Mouse (Mus musculus): ENCODE results near the gene Hbs1l.
A peak's percentile ranks its signal among the peaks of the same experiment; 100 is the strongest.

The Hbs1l gene

DNA sequence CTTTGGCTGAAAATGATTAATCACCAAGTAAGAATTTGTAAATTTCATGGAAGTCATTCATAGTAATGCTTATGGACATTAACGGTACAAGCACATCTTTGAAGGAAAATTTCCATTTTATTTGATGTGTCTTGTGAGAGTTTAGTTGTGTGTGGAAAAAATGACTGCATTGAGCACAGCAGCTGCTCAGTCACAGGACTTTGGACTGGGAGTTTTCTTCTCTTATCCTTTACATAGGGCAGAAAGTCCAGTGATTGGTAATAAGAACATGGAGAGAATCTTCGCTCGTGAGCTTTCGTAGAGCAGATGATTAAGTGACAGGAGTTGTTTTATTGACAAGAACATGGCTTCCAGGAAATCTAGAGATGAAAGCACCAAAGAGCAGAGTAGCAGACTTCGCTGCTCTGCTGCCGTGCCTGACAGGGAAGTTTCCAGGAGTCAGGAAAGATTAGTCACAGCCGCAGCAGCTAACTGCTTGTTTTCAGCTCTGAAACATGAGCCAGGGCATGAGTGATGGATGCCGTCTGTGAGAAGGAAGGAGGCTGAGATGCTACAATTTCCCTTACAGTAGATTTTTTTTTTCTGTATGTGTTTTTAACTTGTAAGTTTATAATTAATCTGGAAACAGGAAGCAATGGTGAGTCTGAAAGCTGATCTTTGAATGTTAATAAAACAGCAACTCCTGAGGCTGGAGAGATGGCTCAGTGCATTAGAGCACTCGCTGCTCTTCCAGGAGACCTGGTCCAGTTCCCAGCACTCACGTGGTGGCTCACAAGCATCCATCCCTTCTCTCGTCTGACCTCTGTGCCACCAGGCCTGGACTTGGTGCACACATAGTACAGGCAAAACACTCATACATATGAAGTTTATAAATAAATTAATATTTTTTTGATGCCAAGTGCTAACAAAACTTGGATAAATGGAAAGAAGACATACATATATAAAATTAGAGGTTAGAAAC, 9.2 kb downstream of the Hbs1l start:
- peak; percentile 8 for DNase-seq

DNA sequence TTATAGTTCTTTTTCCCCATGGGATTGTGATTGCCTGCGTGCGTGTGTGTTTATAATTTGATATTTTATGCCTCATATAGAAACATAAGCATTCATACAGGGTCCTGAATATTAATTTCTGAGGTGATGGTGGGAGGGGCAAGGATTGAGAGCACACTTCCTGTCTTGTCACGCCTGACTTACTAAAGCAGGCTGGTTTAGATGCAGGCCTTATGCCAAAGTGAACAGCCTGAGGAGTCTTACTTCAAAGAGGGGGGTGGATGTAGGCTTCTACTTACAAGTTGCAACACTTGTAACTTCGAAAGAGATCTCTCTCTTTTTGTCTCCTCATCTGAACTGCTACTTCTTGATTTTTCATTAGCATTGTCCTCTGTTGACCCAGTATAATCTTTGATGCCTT, 18.0 kb downstream of the Hbs1l start:
- DNase-seq, result no peak

DNA sequence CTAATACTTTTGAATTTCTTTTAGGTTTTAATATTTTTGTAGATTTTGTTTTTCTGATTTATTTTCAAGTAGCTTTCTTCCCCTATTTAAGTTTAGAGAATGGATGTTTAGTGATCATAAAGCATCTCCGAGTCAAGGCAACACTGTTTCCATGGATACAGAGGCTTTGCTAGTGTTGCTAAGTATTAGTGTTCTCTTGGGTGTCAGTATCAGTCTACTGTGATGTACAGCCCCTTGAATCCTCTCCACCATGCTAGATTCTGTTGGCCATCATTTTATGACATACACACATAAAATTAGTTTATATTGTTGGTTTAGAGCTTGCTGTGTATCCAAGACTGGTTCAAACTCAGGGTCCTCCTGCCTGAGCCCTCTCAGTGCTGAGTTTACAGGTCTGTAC, 20.3 kb downstream of the Hbs1l start:
- no peak for DNase-seq

DNA sequence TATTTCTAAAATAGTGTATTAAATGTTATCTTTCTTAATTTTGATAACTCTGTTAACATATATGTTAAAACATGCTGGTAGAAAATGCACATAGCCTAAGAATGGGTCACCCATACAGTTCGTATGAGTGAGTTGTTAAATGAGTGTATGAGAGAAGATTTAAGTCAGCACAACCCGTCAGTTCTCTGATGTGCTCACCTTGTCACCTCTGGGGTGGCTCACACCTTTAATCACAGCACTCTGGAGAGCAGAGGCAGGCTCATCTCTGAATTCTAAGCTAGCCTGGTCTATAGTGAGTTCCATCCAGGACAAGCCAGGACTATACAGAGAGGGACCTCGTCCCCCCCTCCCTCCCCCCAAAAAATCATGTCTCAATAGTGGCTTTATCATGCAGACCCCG, 22.5 kb downstream of the Hbs1l start:
- no peak for DNase-seq

DNA sequence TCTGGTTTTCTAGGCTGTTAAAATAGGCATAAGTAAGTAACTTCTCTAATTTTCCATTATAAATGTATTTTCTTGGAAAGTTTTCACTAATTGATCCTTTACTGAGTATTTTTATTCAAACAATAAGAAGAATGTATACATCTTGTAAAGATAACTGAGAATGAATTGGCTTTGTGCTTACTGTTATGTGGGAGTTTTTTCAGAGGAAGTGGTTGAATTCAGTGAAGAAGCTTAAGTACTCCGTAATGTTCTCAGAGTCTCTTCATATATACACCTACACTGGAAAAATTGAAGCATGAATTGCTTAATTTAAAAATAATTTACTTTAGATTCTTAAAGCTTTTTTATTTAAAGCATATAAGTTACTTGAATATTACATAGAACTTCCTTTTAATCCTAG, 23.2 kb downstream of the Hbs1l start:
- DNase-seq, result no peak

DNA sequence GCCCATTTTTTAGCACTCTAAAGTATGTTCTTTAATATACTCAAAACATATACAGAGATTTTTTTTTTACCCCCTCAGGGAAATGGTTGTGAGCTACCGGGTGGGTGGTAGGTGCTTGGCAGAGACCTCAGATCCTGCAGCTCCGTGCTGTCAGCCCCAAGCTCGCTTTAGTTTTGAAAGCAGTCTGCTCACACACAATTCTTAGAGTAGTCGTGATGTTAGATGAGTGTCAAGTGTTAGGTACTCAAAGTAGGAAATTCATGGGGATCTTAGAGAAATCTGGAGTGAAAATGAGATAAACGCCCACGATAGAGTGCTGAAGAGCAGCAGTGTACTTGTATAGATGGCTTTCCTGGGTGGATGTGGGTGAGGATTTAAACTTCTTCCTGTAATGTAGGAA, 24.8 kb downstream of the Hbs1l start:
- DNase-seq, result no peak

DNA sequence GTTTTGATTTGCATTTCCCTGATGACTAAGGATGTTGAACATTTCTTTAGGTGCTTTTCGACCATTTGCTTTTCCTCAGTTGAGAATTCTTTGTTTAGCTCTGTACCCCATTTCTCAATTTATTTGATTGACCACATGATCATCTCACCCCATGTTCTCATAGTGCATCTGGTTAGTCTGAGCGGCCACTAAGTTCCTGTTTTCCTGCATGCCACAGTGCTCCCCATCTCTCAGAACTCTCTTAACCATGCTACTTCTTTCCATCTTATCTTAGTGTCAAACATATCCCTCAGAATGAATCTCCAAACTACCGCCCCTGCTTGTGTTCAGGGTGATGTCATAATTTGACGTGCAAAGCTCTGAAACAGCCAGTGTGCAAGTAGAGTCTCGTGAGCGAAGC, 30.6 kb downstream of the Hbs1l start:
- DNase-seq, result no peak

DNA sequence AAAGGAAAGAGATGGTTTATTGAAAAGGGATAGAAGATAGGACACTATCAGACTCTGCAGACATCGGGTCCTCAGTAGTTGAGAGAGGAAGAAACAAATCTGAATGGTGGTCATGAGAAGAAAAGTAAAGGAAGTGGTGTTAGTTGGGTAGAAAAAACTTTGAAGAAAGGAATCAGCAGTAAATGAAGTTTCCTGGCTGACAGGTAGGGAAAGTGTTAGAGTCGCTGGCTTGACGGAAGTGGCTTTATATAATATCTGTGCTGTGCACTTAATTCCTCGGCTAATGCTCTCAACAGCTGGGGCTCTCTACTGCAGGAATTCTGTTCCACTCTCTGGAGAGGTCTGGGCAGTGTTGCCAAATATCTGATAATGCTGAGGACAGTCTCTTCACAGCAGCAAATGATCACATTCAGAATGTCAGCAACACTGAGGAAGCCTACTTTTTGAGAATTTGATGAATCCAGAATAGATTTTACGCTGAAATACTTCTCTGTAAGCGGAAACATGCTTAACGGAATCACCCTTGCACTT, 31.9 kb downstream of the Hbs1l start:
- DNase-seq, result no peak

DNA sequence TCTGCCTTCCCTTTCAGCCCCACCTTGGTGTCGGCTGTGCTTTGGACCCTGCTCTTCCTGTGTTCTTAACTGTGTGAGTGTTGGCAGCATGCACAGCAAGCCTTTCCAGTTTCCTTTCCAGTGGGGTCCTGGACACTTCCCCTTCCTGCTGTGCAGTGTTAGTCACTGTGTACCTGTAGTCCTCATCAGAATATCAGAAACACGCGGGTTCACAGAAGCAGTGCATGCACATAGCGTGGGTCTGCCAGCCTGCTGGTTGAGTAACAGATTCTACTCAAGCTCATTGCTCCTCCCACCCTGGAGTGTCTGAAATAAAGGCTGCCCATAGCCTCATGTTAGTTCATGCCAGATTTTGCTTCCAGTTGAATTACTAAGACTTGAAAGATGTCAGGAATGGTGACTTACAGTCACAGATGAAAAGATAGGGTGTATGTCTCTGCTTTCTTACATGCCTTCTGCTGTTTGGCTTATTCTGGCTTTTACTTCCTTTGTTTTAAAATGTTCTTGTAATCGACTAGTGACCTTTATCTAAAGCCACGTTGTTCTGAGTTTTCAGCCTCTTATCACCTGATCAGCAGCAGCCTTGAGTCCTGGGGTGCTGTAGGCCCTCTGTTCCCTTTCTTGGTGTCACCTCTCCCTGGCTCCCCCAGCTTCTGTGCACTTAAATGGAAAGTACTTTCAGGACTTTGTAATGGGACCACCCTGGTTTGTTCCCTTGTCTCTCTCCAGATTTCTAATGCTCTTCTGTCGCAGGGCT, 38.7 kb downstream of the Hbs1l start:
- no peak for DNase-seq

DNA sequence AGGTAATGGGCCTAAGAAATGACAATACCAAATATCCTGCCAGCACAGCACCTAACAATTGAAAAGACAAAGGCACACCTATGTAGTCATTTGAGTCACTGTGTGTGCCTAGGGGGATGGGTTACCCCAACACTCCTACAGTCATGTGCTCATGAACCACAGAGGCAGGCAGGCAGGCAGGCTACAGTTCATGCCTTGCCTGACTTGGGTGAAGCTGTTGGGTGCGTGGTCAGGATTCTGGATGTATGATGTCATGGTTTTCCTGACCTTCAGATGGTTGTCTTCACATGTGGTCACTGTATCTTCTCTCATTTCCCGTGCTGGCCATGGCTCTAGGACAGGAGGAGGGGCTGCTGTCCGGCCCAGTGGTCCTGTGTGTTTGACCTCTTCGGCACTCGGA, 39.8 kb downstream of the Hbs1l start:
- no peak for DNase-seq

DNA sequence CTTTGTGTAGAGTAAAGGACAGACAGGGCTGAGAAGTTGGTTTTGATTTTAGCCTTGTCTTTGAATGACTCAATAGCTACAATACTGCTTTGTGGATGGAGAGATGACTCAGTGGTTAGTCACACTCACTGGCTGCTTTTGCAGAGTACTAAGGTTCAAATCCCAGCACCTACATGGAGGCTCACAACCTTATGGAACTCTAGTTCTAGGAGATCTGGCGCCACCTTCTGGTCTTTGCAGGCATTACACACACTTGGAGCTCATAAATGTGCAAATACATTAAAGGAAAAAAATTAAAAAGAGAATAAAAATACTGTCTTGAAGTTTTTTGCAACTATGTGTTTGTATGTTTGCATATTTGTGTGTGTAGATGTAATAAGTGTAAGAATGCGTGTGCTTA, 41.4 kb downstream of the Hbs1l start:
- peak; percentile 24 for DNase-seq

DNA sequence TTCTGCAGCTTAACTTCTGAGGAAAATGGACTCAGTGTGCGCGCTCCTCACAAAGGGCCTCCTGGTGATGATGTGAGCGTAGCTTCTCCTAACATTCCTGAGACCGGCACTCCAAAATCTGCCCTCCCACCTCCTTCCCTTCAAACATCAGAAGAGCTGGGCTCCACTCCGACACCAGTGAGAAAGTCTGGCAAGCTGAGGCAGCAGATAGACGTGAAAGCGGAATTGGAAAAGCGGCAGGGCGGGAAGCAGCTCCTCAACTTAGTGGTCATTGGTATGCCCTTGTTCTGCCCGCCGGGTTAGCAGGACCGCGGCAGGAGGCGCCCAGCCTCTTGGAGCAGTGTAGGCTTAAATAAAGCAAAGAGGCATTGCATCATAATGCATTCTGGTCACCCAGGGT, 45.9 kb downstream of the Hbs1l start:
- no peak for DNase-seq

DNA sequence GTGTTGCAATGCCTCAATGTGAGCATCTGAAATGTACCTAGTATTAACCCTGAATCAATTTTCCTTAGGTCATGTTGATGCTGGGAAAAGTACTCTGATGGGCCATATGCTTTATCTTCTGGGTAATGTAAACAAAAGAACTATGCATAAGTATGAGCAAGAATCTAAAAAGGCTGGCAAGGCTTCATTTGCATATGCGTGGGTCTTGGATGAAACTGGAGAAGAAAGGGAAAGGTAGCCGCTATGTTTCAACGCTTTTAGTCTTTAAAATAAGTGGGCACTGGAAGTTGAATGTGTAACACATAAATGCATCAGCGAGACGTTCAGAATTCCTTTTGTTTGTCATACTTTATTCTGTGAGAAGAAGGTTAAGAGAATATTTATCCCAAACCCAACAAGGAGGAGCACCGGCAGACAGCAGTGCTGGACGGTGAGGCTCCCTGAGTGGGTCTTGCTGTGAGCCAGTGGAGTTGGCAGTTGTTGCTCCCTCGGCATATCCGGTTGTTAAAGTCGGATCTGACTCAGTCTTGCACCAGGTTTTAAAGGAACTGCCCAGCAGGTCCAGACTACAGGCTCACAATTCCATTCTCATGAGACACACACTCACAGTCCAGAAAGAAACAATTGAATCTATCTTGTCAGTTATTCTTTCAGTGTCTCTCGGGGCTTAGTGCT, 46.7 kb downstream of the Hbs1l start:
- no peak for DNase-seq

DNA sequence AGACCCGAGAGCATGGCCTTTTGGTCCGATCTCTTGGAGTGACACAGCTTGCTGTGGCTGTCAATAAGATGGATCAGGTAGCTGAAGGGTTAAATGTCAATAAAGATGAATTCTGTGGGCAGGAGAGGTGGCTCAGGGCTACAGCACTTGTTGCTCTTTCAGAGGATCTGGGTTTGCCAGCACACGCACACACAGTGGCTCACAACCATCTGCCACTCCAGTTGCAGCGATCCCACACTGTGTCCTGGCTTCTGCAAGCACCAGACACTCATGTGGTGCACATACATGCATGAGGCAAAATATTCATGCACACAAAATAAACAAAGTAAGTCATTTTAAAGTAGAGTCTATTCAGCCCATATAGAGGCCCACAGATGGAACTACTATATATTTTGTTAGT, 51.6 kb downstream of the Hbs1l start:
- no peak for DNase-seq

DNA sequence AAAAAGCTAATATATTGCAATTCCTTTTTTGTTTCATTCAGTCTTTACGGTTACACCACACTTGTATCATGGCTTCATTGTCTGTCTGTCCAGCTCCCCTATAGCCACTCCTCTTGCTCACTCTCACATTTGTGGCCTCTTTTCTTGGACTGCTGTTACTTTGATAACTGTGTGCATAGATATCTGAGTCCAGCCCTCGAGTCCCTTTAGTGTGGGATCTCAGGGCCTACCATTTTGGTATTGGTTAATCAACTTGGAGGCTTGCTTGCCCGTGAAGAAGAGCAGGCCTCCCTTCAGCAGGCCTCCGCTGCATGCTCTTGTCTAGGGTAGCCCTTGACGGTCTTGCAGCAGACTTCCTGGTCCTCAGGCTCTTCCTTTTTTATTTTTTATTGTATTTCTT, 53.7 kb downstream of the Hbs1l start:
- no peak for DNase-seq

DNA sequence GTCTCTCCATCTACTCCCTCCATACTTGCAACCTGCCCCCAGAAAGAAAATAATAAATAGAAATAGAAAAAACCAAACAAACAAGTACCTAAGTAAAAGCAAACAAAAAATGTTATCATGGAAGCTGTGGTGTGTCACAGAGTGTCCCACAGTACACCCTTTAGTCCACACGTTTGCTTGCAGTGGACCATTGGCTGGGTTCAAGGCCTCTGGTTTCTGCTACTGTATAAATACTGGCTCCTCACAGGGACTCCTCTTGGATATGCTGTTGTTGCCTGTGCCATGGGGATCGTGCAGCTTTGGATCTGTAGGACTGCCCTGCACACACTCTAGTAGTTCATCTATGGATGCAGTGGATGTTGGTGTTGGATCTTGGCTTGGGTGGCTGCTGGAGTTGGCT, 54.2 kb downstream of the Hbs1l start:
- no peak for DNase-seq

DNA sequence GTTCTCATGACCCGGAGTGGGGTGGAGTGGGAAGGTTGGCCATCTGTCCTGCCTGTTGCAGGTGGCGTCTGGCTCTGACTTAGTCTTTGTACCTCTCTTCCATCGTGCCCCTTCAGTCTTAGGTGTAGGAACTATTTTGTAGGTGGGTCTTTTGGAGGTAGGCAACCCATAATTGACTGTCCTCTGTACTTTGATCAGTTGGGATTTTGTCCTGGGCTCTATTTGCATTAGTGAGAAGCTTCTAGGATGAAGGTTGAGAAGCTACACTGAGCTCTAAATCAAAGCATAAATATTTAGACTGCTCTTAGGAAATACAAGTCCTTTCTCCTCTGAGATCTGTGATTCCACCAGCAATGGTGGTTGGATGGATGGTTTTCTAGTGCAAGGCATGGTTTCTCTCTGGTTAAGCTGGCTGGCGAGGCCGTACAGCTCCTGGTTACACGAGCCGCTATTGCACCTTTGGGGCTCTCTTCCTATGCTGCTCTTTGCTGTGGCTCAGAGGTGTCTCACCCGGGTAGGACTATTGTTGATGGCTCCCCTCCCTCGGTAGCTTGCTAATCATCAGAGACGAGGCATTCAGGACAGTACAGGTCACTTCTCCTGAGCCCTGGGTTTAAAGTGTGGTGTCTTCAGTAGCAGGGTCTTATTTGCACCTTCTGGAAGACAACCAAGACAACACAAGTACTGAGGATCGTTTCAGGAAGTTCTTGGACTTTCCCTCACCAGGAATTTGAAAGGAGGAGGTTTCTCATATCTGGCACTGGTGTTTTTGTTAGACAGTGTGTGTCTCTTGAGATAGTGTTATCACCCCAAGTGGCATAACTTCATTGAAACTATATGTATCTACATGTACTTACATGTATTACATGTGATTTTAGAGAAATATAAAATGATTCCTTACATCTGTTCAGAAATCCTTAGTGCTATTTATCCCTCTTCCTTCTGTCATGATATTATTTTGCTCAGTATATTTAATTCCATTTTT, 55.0 kb downstream of the Hbs1l start:
- no peak for DNase-seq

DNA sequence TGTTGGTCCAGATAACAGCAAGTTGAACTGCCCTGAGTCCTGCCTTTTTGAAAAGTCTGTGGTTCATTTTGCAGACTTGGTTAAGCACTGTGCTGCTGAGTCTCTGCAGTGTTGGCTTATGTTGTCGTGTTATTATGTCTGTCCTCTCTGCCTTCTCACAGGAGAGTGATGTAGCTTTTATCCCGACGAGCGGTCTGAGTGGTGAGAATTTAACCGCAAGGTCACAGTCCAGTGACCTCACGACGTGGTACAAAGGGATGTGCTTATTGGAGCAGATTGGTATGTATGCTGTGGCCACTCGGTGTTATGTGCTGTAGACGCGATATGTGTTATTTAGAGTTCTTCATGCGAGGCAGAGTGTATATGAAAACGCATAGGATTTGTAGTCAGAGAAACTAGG, 56.0 kb downstream of the Hbs1l start:
- DNase-seq, result no peak

DNA sequence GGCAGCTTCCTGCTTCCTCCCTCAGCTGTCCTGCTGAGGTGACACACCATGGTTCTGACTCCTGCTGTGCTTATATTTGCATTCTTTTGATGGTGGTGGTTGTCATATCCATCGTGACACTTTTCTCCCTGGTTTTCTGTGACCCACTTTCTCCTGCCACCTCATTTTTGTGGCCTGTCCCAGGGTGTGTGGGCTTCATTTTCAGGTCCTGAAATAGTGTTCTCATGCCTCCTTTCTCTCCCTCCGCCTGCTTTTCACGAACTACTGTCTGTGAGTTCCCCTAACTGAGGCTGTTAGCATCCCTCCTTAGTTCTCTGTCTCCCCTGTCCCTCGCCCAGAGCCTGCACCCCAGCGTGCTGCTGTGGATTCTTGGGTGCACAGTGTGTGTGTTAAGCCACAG, 58.1 kb downstream of the Hbs1l start:
- DNase-seq, result no peak

DNA sequence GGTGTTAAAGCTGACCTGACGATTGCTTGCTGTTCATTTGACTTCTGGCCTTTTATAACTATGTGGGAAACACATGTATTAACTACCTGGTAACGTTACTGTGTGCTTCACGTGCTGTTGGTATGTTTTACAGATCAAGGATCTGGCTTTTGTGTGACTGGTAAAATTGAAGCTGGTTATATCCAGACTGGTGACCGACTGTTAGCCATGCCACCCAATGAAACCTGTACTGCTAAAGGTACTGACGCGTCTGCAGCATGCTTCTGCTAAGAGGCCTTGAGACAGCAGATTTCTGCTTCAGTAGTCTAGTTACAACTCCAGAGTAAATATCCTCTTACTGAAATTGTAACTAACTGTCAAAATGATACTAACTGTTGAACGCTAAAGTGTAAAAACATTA, 58.7 kb downstream of the Hbs1l start:
- DNase-seq, result no peak

DNA sequence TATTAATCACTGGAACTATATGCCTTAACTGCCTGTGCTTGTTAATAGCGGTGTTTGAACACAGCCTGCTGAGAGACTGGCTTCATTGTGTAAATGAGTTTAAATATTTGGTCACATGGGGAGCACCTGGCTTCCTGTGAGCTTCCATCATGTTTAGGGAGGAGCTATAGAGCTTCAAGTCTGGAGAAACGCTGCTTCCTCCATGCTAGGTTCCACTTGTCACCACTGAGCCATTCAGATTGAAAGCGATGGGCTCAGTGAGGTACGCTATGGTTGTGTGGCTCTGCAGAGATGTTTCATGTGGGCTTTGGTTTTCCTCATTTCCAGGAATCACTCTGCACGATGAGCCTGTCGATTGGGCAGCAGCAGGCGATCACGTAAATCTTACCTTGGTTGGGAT, 62.2 kb downstream of the Hbs1l start:
- DNase-seq, result no peak

DNA sequence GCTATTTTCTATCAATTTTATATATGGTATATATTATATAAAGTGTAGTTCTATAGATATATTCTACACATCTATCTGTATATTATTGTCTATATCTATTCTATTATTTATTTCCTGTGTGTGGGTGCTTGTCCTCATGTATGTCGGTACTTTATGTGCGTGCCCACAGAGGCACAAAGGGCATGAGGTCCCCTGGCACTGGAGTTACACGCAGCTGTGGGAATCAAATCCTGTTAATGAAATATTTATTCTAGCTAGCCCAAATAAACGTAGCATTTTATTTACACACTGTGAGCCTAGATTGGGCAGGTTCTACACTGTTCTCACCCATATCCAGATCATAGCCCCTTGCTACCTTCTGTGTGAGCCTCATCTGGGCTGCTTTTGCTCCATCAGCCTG, 63.3 kb downstream of the Hbs1l start:
- DNase-seq, result no peak

All from embryo, embryonic 11 days (tissue).